Mouse (Mus musculus): ENCODE results near the gene Kcnj8. TPM values are rescaled to one million over a fixed set of nuclear protein-coding genes. Genes with fewer than 3 reads are reported as not detected.
"Not testable (repeated sequence)": the region's sequence is repeated elsewhere in the genome, so short reads cannot be mapped to it uniquely, and the experiment has no call there.

Gene Kcnj8
- polyA plus RNA-seq, 1 experiment from 2014 or later: 11.2 TPM

DNA sequence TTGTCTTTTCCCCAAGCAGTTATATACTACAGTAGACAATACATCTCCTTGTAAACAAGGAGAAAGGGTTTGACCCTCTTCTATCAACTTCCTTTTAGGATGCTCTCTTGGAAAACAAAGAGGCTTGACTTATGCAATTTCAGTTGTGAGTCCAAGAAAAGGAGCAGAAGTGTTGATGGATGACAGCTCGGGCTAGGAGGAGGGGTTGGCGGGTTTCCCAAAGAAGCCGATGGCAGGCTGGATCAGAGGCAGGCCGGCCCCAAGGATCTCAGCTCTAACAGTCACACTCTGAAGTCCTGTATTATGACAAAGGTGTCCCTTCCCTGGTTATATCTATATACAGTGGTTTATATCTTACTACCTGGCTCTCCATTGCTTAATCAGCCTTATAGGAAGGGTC, 19.9 kb downstream of the Kcnj8 start:
- DNase-seq (ENCODE audit: low spot score): no peak

DNA sequence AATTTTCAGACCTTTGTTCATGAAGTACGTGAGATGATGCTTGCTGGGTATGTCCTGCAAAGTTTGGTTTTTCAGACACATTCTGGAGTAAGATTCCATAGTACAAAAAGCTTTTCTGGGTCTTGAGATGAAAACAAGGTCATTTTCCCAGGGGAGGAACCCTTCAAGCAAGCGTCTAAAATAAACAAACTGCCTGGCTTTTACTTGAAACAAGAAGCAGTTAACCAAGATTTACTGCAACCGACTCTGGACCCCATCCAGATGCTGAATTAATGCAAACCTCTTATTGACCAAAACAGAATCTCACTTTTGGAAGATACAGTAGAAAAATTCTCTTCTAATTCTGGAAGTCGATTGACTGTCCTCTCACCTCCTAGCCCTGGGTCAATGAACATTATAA, 20.5 kb downstream of the Kcnj8 start:
- DNase-seq (ENCODE audit: low spot score): no peak

DNA sequence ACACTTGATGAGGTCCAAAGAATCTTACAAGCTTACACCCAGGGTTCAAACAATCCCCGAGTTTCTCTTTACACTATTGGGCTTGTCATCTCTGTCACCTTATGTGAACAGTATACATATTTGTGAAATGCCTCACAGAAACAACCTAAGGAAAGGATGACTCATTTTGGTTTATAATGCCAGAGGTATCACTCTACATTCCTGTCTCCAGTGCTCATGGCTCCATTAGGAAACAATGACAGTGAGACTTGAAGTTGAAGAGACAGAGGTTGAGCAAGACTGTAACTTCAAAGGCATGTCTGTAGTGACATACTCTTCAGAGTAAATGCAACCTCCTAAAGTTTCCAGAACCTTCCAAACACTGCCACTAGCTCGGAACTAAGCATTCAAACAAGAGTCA, 23.0 kb downstream of the Kcnj8 start:
- no peak for DNase-seq (ENCODE audit: low spot score)

DNA sequence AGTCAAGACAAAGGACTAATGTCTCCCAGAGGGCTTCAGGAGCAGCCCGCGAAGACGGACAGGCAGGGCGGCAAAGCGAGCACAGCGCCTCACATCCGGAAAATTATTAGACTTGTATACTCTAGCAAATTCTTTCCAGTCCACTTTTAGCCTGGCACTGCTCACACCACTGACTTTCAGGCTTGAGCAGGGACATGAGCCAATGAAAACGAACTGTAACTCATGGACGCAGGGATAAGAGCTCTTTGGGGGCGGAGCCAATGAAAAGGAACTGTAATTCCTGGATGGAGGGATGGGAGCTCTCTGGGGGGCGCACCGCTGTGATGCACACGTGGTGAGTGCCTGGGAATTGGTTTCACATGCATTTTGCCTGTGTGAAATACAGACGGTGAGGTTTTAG, 26.3 kb downstream of the Kcnj8 start:
- DNase-seq (ENCODE audit: low spot score): no peak

DNA sequence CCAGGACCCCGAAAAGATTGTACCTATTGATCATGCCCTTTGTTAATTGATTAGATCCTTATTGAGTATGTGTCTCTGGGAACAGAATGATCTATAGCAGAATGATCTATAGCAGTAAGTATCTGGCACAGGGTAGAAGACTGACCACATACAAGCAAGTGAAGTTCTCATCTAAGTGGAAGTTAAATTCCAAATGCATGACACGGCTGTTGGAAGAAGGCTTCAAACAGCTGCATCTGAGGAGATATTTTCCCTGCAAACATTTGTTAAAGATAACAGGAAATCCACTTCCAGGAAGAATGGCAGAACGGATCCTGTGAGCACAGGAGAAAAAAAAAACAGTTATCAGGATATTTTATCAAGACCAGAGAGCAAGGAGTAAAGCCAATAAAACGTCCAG, 27.8 kb downstream of the Kcnj8 start:
- no peak for DNase-seq (ENCODE audit: low spot score)

DNA sequence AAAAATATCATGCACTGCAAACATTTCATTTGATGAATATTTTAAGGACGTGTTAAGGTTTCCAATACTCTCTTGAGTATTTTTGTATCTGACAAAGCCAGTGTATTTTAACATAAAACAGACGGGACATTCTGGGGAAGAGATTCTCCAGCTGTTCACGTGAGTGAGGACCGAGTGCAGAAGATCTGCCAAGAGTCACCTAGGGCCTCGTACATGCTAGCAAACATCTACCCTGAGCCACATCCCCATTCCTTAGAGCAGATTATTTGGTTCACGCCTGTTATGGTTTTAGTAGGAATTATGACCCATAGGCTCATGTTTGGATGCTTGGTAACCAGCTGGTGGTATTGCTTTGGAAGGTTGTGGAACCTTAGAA, 28.6 kb downstream of the Kcnj8 start:
- no peak for DNase-seq (ENCODE audit: low spot score)

DNA sequence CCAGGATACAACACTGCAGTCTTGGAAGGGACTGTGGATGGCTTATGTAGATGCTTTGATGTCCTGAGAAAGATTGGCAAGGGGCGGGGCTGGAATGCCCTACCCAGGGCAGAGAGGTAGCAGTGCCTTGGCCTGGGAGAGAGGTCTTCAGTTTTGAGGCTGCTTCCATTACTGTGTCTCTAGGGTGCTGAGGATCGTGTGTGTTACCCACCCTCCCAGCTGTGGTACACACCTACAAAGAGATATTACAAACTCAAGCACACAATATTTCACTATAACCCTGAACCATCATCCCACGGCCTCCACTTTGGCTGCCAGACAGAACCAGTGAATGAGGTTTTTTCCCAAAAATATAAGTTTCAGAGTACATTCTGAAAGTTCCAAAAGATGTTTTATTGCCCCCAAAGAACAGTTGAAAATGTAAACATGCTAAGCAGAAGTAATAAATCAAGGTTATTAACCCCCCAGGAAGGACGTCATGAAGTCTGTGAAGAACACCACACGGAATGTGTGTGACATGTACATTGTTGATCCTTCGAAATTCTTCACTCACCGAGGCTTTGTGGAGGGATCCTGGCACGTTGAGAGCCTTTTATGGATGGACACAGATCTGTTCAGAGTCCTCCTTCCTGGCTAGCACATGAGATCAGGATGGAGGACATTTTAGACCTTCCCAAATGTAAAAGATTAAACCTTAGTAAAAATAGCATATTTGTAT, 29.2 kb downstream of the Kcnj8 start:
- DNase-seq (ENCODE audit: low spot score): no peak

DNA sequence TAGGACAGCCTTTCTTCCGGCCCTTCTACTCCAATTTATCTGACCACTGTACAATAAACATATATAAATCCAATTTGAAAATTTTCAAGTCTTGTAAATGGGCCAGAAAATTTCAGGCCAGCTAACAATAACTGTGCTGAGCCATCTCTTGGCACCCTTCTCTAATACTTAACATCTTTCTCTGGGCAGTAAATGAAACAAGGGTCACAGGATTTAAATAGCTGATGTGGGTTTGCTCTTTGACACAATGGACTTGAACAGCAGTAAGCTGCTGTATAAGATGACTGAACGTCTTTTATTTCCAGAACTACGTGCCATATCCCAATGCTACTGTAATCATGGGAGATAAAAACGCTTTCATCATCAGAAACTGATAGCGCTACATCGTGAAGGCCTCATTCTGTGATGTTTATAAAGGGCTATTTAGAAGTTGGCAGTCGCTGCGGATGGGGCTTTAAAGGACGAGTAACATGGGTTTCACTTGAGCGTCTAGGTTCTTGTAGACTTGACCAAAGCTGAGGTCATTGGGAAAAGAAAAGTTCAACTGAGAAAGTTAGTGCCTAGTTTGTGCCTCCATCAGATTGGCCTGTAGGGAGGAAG, 30.8 kb downstream of the Kcnj8 start:
- no peak for DNase-seq (ENCODE audit: low spot score)

DNA sequence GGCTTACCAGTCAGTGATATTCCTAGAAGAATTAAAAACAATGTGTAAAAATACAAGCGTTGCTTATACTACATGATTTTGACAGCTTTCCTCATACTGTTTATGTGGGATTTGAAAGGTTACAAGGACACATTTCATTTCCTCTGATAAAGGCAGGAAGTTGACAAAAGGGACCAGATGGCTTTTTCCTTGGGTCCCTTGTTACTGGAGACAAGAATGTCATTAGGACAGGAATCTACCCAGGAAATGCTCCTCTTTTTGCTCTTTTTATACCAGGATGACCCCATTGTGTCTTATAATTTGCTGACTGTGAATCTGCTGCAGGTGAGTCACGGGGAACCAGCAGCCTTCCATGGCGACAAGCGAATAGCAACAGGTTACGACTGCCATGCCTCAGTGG, 31.3 kb downstream of the Kcnj8 start:
- DNase-seq (ENCODE audit: low spot score): no peak

DNA sequence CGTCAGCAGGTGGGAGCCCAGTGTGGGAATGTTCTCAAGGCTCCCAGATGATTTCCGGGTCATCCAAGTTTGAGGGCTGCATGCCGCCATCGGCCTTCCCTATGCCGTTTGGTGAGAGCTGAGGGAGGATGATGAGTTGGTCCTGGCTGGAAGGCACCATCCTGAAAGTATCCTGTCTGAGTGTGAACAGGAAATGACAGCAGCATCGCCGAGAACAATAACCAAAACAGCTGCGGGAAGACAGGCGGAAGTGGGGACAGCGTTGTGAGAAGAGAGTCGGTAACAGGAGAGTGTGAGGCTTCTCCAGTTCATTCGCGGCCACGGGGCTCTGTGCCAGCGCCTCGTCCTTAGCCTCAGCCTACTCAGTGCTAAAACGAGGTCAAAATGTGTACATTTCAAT, 32.9 kb downstream of the Kcnj8 start:
- DNase-seq (ENCODE audit: low spot score): peak; percentile 83

DNA sequence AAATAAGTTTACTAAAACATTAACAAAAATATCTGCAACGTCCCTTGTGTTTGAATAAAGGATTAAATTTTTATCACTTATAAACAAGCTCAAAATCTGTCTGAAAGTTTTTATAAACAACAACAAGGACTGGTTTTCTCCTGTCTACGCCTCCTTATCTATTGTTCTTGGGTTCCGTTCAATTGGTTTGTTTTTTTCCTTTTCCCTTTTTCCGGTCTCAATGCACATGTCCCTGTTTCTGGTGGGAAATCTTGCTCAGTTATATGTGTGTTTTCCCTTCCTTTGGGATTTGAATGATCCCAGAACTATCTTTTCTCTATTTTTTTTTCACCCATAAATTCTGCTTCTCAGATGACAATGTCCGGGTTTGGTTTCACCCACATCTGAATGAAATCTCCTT, 38.0 kb downstream of the Kcnj8 start:
- DNase-seq (ENCODE audit: low spot score): no peak

DNA sequence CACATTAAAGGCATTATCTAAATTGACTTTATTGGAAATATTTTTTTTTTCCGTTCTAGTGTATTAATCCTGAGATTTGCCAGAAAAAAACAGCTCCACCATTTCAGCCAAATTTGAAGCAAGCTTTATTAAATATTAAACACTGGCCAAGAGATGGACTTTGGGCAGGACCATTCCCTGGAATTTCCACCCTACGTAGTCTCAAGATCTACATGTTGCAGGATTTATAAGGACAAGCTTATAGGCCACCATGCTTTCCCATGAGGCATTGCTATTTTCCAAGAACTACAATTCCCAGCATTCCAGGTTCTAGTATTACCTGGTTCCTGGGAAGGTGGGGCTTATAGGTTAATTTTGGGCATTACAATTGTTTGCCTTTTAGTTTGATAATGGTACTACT, 38.7 kb downstream of the Kcnj8 start:
- DNase-seq (ENCODE audit: low spot score): no peak

DNA sequence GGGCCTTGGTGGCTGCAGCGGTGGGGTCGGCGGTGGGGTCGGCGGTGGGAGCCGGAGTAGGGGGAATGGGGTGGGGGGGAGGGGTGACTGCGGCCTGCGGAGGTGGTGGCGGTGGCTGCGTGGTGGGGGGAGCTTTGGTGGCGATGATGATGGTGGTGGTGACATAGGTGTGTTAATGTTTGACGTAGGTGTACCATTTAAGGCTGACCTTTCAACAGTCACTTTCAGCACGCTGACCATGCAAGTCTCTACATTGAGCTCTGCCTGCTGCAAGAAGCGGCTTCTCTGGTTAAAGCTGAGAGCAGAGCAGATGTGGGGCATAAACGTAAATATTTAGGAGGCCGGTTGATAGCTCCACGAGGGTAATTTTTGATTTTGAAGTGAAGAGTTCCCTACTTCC, 39.3 kb downstream of the Kcnj8 start:
- no peak for DNase-seq (ENCODE audit: low spot score)

DNA sequence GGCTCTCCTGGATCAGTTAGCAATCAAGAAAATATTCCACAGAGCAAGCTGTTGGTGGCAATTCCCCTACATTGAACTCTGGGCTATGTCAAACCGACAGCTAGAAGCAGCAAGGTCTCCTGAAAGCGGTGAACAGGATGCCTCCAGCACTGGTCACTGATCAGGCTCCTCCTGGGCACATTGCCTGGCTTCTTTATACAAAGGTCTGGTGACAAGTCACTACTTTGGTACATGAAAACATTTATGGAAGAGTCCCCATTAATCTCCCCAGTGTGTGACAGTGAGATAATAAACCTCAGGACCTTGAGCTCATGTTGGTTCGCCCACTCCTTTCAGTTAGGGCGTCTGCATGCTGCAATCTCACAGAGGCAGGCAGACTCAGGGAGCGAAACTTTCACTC, 41.0 kb downstream of the Kcnj8 start:
- DNase-seq (ENCODE audit: low spot score): no peak

DNA sequence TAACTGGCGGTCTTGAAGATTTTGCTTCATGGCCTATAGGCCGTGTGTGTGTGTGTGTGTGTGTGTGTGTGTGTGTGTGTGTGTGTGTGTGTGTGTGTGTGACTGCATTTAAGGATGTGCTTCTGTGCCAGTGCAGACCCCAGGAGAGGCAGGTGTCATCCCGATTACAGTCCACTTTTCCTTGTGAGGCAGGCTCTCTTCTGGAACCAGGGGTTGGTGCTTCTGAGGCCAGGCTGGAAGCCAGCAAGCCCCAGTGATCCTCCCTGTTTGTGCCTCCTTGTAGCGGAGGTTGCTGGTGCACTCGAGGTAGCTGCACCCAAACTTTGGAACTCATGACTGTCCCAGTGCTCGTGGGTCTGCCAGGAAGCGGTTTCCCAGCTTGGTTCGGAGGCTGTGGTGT, 41.7 kb downstream of the Kcnj8 start:
- DNase-seq (ENCODE audit: low spot score): no peak

DNA sequence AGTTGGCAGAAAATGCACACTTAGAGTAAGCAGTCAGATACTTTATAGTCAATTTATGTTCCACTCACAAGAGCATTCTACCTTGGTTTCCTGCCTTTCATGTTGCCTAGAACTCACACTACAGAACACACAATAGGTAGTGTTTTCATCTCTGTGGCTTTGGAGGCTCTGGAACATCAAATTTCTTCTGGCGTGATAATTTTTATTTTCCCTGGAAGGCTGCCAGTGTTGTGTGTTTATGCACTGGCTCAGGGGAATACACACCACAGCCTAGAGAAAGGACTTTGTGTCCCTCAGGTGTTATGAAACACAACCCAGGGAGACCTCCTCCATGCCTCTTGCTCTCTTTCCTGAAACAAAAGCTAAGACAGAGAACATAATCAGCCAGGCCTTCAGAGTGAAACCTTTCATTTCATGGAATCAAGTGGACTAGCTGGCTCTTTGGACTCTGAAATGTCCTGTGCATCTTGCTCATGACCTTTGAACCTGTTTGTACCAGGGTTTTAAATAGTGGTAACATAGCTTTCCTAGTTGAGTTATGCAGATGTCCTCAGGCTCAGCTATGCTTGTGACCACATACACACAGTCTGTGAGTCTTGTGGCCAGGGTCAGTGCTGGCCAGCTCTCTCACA, 43.4 kb downstream of the Kcnj8 start:
- DNase-seq (ENCODE audit: low spot score): no peak

DNA sequence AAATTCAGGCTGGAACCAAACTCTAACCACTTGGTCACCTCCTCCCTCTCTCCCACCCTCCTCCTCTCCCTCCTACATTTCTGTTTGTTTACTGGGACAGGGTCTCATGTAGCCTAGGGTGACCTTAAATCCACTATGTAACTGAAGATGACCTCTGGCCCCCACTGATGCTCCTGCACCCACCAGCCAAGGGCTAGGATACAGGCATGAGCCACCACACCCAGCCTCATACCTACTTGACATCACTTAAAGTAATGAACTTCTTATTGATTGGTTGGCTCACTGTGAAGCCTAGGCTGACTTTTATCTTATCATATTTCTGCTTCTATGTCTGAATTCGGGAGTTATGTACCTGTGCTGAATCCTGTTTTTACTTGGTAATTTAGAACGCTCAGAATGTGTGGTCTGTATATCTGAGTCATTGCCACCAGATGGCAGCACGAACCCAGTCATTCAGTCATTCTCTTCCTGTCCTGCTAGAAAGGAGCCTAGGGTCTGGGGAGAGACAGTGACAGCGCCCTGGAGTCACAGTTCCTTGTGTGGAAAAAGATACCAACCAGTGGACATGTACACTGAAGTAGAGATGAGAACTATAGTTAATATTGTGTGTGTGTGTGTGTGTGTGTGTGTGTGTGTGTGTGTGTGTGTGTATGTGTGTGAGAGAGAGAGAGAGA, 46.6 kb downstream of the Kcnj8 start:
- peak; percentile 81 for DNase-seq (ENCODE audit: low spot score)

DNA sequence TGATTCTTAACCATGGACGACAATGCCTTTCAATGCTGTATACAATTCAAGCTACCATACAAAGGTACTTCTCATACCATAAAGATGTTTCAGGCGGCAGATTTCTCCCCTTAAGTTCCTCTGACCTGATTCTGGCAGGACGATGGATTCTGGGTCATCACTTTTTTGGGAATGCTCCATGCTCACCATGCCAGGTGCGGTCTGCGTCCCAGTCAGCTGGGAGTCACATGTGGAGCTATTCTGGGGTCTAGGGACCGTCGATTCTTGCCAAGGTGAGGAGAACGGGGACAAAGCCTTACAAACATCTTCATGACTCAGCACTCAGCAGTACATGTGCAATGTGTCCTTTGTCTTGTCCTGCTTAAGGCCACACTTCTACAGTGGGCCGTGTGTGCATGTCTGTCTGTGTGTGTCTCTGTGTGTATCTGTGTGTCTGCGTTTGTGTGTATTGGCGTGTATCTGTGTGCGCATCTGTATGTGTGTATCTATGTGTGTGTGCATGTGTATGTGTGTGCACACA, 49.8 kb downstream of the Kcnj8 start:
- no peak for DNase-seq (ENCODE audit: low spot score)

DNA sequence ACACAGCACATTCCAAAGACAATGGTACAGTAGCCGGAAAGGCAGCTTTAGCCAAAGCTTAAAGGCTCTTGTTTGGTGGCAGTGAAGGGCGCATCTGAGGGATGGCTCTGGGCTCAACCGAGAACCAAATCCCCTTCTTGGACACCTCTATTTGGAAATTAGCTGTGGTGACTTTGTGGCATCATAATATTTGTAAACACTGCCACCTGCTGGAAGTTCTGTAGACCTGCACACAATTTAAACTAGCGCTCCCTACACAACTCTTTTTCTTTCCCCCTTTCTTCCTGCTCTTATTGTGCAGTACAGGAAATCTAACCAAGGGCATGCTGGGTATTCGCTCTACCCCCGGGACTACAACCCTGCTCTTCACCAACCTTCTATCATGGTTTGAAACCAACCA, 52.3 kb downstream of the Kcnj8 start:
- DNase-seq (ENCODE audit: low spot score): peak; percentile 71

DNA sequence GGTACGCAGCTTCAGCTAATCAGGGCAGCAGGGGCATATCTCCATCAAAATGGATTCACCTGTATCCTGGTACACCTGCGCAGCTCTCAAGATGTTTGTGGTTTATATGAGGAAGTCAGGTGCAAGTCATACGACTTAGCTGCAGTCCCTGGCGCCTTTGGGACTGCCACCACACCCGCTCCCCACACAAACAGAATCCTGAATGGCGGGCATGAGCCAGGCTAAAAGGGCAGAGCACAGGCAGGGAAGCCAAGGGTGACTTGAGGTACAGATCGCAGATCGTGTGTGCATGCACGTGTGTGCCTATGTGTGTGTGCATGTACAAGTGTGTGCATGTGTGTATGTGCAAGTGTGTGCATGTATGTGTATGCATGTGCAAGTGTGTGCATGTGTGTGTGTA, 56.0 kb downstream of the Kcnj8 start:
- DNase-seq (ENCODE audit: low spot score): not testable (repeated sequence)

DNA sequence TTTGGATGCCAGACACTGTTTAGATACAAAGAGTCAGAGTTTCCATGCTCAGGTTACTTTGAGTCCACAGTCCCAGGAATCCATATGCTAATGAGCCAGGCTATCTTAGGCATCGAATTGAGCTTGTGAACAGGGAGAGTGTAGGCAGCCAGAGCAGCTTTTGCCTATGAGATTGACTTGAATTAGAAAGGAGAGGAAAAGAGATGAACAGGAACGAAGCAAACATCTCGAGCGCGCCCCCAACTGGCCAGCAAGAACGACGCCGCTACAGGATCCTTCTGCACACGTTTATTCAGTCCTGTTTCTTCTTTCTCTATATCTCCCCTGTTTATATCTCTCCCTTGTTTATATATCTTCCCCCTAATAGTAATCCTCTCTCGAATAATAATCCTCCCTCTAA, 56.5 kb downstream of the Kcnj8 start:
- peak; percentile 64 for DNase-seq (ENCODE audit: low spot score)
